ENCODE assay signal across 9 mouse cellular contexts in the genomic region with DNA sequence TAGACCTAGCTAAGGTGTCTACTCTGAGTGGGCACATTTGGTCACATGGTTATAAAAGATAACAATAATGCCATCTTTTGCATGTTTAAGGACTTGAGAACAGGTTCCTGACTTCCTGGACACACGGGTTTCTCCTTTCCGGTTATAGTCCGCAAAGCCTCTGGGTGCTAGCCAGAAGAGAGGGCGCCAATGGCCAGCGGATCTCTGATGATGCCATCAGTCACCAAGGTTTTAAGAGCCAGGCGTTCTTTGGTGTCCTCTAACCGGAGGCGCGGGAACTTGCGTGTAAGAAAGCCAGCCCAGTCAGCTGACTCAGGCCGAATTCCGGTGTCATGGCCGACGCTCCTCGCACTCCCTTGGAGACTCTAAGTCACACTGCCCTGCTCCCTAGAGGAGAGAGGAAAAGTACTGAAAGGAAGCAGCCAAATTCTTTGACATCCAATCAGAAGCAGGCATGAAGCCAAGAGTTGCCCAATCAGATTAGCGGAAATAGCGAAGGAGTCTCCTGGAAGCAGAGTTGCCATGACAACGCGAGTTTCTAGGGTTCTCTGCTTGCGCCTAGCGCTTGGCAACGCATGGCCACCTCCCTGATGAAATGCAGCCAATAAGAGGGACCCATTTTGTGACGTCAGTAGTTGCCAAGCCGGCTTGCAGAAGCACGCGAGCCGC. TPM values are rescaled to one million over a fixed set of nuclear protein-coding genes. Genes with fewer than 3 reads are reported as not detected.
DNase-seq lines count a peak whose midpoint lies in the region; ATAC-seq and TF ChIP-seq lines count a peak whose summit lies in the region.
"Had no signal": no experiment of that assay in that cellular context is flagged by ENCODE, and none has a peak within 500 bp of the region (broad histone marks: within the 10 kb centered on the region; RNA-seq: fewer than 3 reads in every experiment).

No protein-coding gene starts in this region.

- no peak for TF ChIP-seq CTCF in kidney, adult 2 months (conservative IDR thresholded peaks at IDR 0.05; ENCODE audit: insufficient read depth, insufficient read length, low read depth, low read length)
- TF ChIP-seq CTCF in spleen, adult 2 months (IDR thresholded peaks at IDR 0.05; ENCODE audit: extremely low read depth, insufficient read depth, insufficient read length, insufficient replicate concordance), result no peak

- peaks cover 31% of the 10 kb centered on the region for H3K27me3 ChIP-seq in embryonic facial prominence, embryonic 13.5 days
- H3K27me3 ChIP-seq in kidney, adult 2 months (replicated peaks; ENCODE audit: control insufficient read depth, insufficient read depth, low read length), result no peaks in the 10 kb centered on the region
- peaks cover 36% of the 10 kb centered on the region for H3K27me3 ChIP-seq in limb, embryonic 12.5 days
- H3K27me3 ChIP-seq in midbrain, embryonic 15.5 days (replicated peaks), result no peaks in the 10 kb centered on the region
- H3K27me3 ChIP-seq in spleen, adult 2 months (ENCODE audit: control insufficient read depth, insufficient read depth, low read length), result 0 out of 2 replicates have a peak, but pooled peaks cover 1% of the 10 kb centered on the region

- DNase-seq in 3134 (ENCODE audit: extremely low read depth, insufficient read length, low spot score), result peak; percentile 81
- DNase-seq in adrenal gland, postnatal 36 days, result peak; percentile 87 to 89
- peak; percentile 85 to 92 for DNase-seq in heart, adult 18-20 months
- DNase-seq in kidney, adult 2 months, result peak; percentile 92
- DNase-seq in spleen, adult 2 months (ENCODE audit: low read depth in 1 of 2, low spot score in 2 of 2), result peak; percentile 68 to 76

- no peaks in the 10 kb centered on the region for H3K36me3 ChIP-seq in embryonic facial prominence, embryonic 13.5 days
- no peaks in the 10 kb centered on the region for H3K36me3 ChIP-seq in kidney, adult 2 months (ENCODE audit: control insufficient read depth, insufficient read depth, low read length)
- no peaks in the 10 kb centered on the region for H3K36me3 ChIP-seq in limb, embryonic 12.5 days
- no peaks in the 10 kb centered on the region for H3K36me3 ChIP-seq in midbrain, embryonic 15.5 days (replicated peaks)
- H3K36me3 ChIP-seq in spleen, adult 2 months (ENCODE audit: control insufficient read depth, insufficient read depth, low read length), result no peaks in the 10 kb centered on the region
- H3K36me3 ChIP-seq: G1E had no signal

- 3% methylated on average over 27 of the region's 27 CpGs for WGBS in embryonic facial prominence, embryonic 13.5 days
- 1% methylated on average over 27 of the region's 27 CpGs for WGBS in kidney, adult 2 months
- WGBS in limb, embryonic 12.5 days, result 1% methylated on average over 27 of the region's 27 CpGs
- WGBS in midbrain, embryonic 15.5 days, result under 1% methylated on average over 27 of the region's 27 CpGs
- WGBS in spleen, adult 2 months, result 4% methylated on average over 27 of the region's 27 CpGs

- H3K27ac ChIP-seq in embryonic facial prominence, embryonic 13.5 days, result 0 out of 2 replicates have a peak overlapping the region, but pooled peaks have one; percentile 35
- H3K27ac ChIP-seq in kidney, adult 2 months (ENCODE audit: insufficient read depth, low read depth, low read length), result no peak overlapping the region
- H3K27ac ChIP-seq in limb, embryonic 12.5 days, result 0 out of 2 replicates have a peak overlapping the region, but pooled peaks have one; percentile 50
- H3K27ac ChIP-seq in midbrain, embryonic 15.5 days, result peak overlapping the region; percentile 87
- H3K27ac ChIP-seq in spleen, adult 2 months (ENCODE audit: insufficient read depth, low read length), result no peak overlapping the region

- H3K9ac ChIP-seq in embryonic facial prominence, embryonic 13.5 days, result no peak overlapping the region
- H3K9ac ChIP-seq in limb, embryonic 12.5 days (replicated peaks), result no peak overlapping the region
- H3K9ac ChIP-seq in midbrain, embryonic 15.5 days, result 0 out of 2 replicates have a peak overlapping the region, but pooled peaks have one; percentile 5

- H3K9me3 ChIP-seq in embryonic facial prominence, embryonic 13.5 days, result no peaks in the 10 kb centered on the region
- H3K9me3 ChIP-seq in limb, embryonic 12.5 days, result no peaks in the 10 kb centered on the region
- H3K9me3 ChIP-seq in midbrain, embryonic 15.5 days, result no peaks in the 10 kb centered on the region
- H3K9me3 ChIP-seq: G1E had no signal

- ATAC-seq in embryonic facial prominence, embryonic 13.5 days (ENCODE audit: insufficient number of reproducible peaks, insufficient read depth, low FRiP score, low TSS enrichment, low read depth), result peak; percentile 92
- peak; percentile 95 for ATAC-seq in limb, embryonic 12.5 days (ENCODE audit: insufficient number of reproducible peaks, insufficient read depth, low FRiP score, low TSS enrichment, low read depth)
- ATAC-seq in midbrain, embryonic 15.5 days (replicated peaks), result peak; percentile 97

- peak overlapping the region; percentile 42 for H3K4me3 ChIP-seq in embryonic facial prominence, embryonic 13.5 days
- peak overlapping the region; percentile 37 for H3K4me3 ChIP-seq in kidney, adult 2 months (ENCODE audit: insufficient read depth, low read depth, low read length)
- H3K4me3 ChIP-seq in limb, embryonic 12.5 days (replicated peaks), result peak overlapping the region; percentile 39
- H3K4me3 ChIP-seq in midbrain, embryonic 15.5 days, result peak overlapping the region; percentile 40
- H3K4me3 ChIP-seq in spleen, adult 2 months (ENCODE audit: extremely low read depth, insufficient read depth, insufficient read length), result peak overlapping the region; percentile 49; the same call in 1 of the 2 replicates

- TF ChIP-seq POLR2A in kidney, adult 2 months (IDR thresholded peaks at IDR 0.05; ENCODE audit: low read depth, low read length), result no peak
- TF ChIP-seq POLR2A in spleen, adult 2 months (IDR thresholded peaks at IDR 0.05; ENCODE audit: low read depth, low read length), result no peak

- no peaks in the 10 kb centered on the region; the same call in 1 of the 2 replicates for H3K4me1 ChIP-seq in embryonic facial prominence, embryonic 13.5 days
- no peaks in the 10 kb centered on the region for H3K4me1 ChIP-seq in kidney, adult 2 months (ENCODE audit: control insufficient read depth, insufficient read depth, low read length)
- no peaks in the 10 kb centered on the region; the same call in 1 of the 2 replicates for H3K4me1 ChIP-seq in limb, embryonic 12.5 days (replicated peaks)
- peaks cover 10% of the 10 kb centered on the region for H3K4me1 ChIP-seq in midbrain, embryonic 15.5 days
- no peaks in the 10 kb centered on the region; the same call in 1 of the 2 replicates for H3K4me1 ChIP-seq in spleen, adult 2 months (ENCODE audit: control insufficient read depth, insufficient read depth, insufficient read length)

- peak overlapping the region; percentile 61 for H3K4me2 ChIP-seq in embryonic facial prominence, embryonic 13.5 days
- peak overlapping the region; percentile 58 for H3K4me2 ChIP-seq in limb, embryonic 12.5 days
- peak overlapping the region; percentile 59 for H3K4me2 ChIP-seq in midbrain, embryonic 15.5 days

RNA-seq across cellular contexts. Expression of a gene that starts 19.9 kb away (rescaled TPM):
- total RNA-seq in adrenal gland, postnatal 36 days (2021), result under 1 TPM; 0.63 to 0.99 TPM
- 0.19 and 1.4 TPM in 2 replicates for polyA plus RNA-seq in embryonic facial prominence, embryonic 13.5 days (2015; fragmentation: Nextera tagmentation; extraction: Ambion mirVana)
- under 1 TPM; 0.30 to 0.31 TPM for total RNA-seq in heart, adult 18-20 months (2021)
- 0.69 and 0.75 TPM in 2 replicates for polyA plus RNA-seq in kidney, adult 2 months (2012; rRNA removed)
- 0.56 and 0.64 TPM in 2 replicates for polyA plus RNA-seq in limb, embryonic 12.5 days (2016; fragmentation: Nextera tagmentation; extraction: Ambion mirVana)
- 2.1 and 2.6 TPM in 2 replicates for polyA plus RNA-seq in midbrain, embryonic 15.5 days (2015; fragmentation: Nextera tagmentation; extraction: Ambion mirVana)
- polyA plus RNA-seq in spleen, adult 2 months (2012; rRNA removed), result 0.40 and 0.68 TPM in 2 replicates

RNA-seq across cellular contexts. Expression of a gene that starts 21.6 kb away (rescaled TPM):
- 1 to 10 TPM; 3.0 to 4.7 TPM for total RNA-seq in adrenal gland, postnatal 36 days (2021)
- polyA plus RNA-seq in embryonic facial prominence, embryonic 13.5 days (2015; fragmentation: Nextera tagmentation; extraction: Ambion mirVana), result 4.1 and 4.9 TPM in 2 replicates
- total RNA-seq in heart, adult 18-20 months (2021), result 1 to 10 TPM; 2.3 to 2.9 TPM
- polyA plus RNA-seq in kidney, adult 2 months (2012; rRNA removed), result 12.0 and 12.9 TPM in 2 replicates
- polyA plus RNA-seq in limb, embryonic 12.5 days (2016; fragmentation: Nextera tagmentation; extraction: Ambion mirVana), result 3.0 and 3.3 TPM in 2 replicates
- 56.3 and 57.2 TPM in 2 replicates for polyA plus RNA-seq in midbrain, embryonic 15.5 days (2015; fragmentation: Nextera tagmentation; extraction: Ambion mirVana)
- polyA plus RNA-seq in spleen, adult 2 months (2012; rRNA removed), result 1.2 and 2.5 TPM in 2 replicates
- total RNA-seq: G1E had no signal

RNA-seq across cellular contexts. Expression of a gene that starts 23.3 kb away (rescaled TPM):
- total RNA-seq in adrenal gland, postnatal 36 days (2021), result 1 to 10 TPM; 3.9 to 4.9 TPM
- 1.5 and 1.6 TPM in 2 replicates for polyA plus RNA-seq in embryonic facial prominence, embryonic 13.5 days (2015; fragmentation: Nextera tagmentation; extraction: Ambion mirVana)
- 10 to 100 TPM; 31.2 to 66.0 TPM for total RNA-seq in heart, adult 18-20 months (2021)
- 0.30 and 0.52 TPM in 2 replicates for polyA plus RNA-seq in kidney, adult 2 months (2012; rRNA removed)
- polyA plus RNA-seq in limb, embryonic 12.5 days (2016; fragmentation: Nextera tagmentation; extraction: Ambion mirVana), result 0.86 and 0.98 TPM in 2 replicates
- polyA plus RNA-seq in midbrain, embryonic 15.5 days (2015; fragmentation: Nextera tagmentation; extraction: Ambion mirVana), result 16.7 and 18.1 TPM in 2 replicates
- polyA plus RNA-seq in spleen, adult 2 months (2012; rRNA removed), result 0.22 and 0.23 TPM in 2 replicates
- polyA plus RNA-seq: G1E had no signal

RNA-seq across cellular contexts. Expression of a gene that starts 59.7 kb away (rescaled TPM):
- total RNA-seq in adrenal gland, postnatal 36 days (2021), result under 1 TPM in 1 of 2 experiments, not detected in 1; 0.63 TPM
- 0.69 and 2.2 TPM in 2 replicates for polyA plus RNA-seq in embryonic facial prominence, embryonic 13.5 days (2015; fragmentation: Nextera tagmentation; extraction: Ambion mirVana)
- total RNA-seq in heart, adult 18-20 months (2021), result 1 to 10 TPM in 1 of 2 experiments, under 1 TPM in 1; 0.41 to 1.4 TPM
- polyA plus RNA-seq in kidney, adult 2 months (2012; rRNA removed), result 224 and 293 TPM in 2 replicates
- polyA plus RNA-seq in limb, embryonic 12.5 days (2016; fragmentation: Nextera tagmentation; extraction: Ambion mirVana), result 0.56 TPM in 1 of 2 replicates, not detected in the other
- polyA plus RNA-seq in midbrain, embryonic 15.5 days (2015; fragmentation: Nextera tagmentation; extraction: Ambion mirVana), result 5.8 and 6.0 TPM in 2 replicates
- 0.40 TPM in 1 of 2 replicates, not detected in the other for polyA plus RNA-seq in spleen, adult 2 months (2012; rRNA removed)
- total RNA-seq: G1E had no signal
- polyA plus RNA-seq: G1E had no signal

Comparison
In these comparisons a context has a peak if more than half of its experiments do, and no peak if none do; other contexts are left out.
1. H3K27ac ChIP-seq: peak in embryonic facial prominence, embryonic 13.5 days (single experiment), limb, embryonic 12.5 days (single experiment) and midbrain, embryonic 15.5 days (single experiment); none in kidney, adult 2 months (single experiment) and spleen, adult 2 months (single experiment).
2. Peak in every context shown above with its lines, with median percentiles within 50 percentile points of each other: DNase-seq, ATAC-seq, H3K4me2 ChIP-seq and H3K4me3 ChIP-seq.